Mouse (Mus musculus) MEL (cell line): ENCODE data around the gene Shprh. TPM values are rescaled to one million over a fixed set of nuclear protein-coding genes. Genes with fewer than 3 reads are reported as not detected.
A peak's percentile ranks its signal among the peaks of the same experiment; 100 is the strongest.

Source experiments
- DNase-seq: peaks from one replicate; pipeline ENCODE4 v3.0.0; 2011; ENCODE audit warnings: low read depth, low spot score
- H3K27ac ChIP-seq: 2 replicates; pipeline ENCODE4 v1.5.1; 2012; ENCODE audit warnings: low read depth, mild to moderate bottlenecking, control low read depth, low read length, moderate library complexity; ENCODE audit not compliant: control insufficient read depth
- H3K27me3 ChIP-seq, 2 experiments: fragments of 150-350 bp in 1 of 2; sonication (generic) in 1 of 2; 2 replicates each; pipeline ENCODE4 v1.6.1; 2012; ENCODE audit warnings: low read length in 2 of 2, mild to moderate bottlenecking in 2 of 2, improper control_type of control experiment in 1 of 2, moderate library complexity in 1 of 2; ENCODE audit not compliant: insufficient read depth in 2 of 2, control insufficient read depth in 1 of 2
- H3K36me3 ChIP-seq, 2 experiments: 2 replicates each; pipeline ENCODE4 v1.6.1; 2012 to 2014; ENCODE audit warnings: low read length in 2 of 2, improper control_type of control experiment in 1 of 2, inconsistent platforms in 1 of 2, mild to moderate bottlenecking in 1 of 2; ENCODE audit not compliant: insufficient read depth in 2 of 2, control insufficient read depth in 1 of 2
- H3K4me1 ChIP-seq, 2 experiments: fragments of 150-350 bp in 1 of 2; sonication (generic) in 1 of 2; 2 replicates each; pipeline ENCODE4 v1.6.1; 2012; ENCODE audit warnings: low read length in 2 of 2, improper control_type of control experiment in 1 of 2, mild to moderate bottlenecking in 1 of 2; ENCODE audit not compliant: insufficient read depth in 2 of 2, control insufficient read depth in 1 of 2
- H3K4me3 ChIP-seq, 2 experiments: fragments of 150-350 bp in 1 of 2; sonication (generic) in 1 of 2; 2 replicates each; pipeline ENCODE4 v1.5.1; 2012; ENCODE audit warnings: low read depth in 2 of 2, low read length in 2 of 2, mild to moderate bottlenecking in 2 of 2, moderate library complexity in 2 of 2, control low read depth in 1 of 2, improper control_type of control experiment in 1 of 2; ENCODE audit not compliant: control insufficient read depth in 1 of 2, insufficient read depth in 1 of 2
- H3K79me2 ChIP-seq: 2 replicates; pipeline ENCODE4 v1.6.1; 2012; ENCODE audit warnings: mild to moderate bottlenecking, low read length, moderate library complexity; ENCODE audit not compliant: control insufficient read depth, poor library complexity, insufficient read depth
- H3K9ac ChIP-seq: 2 replicates; pipeline ENCODE4 v1.6.1; 2012; ENCODE audit warnings: low read depth, mild to moderate bottlenecking, control low read depth, low read length, moderate library complexity; ENCODE audit not compliant: control insufficient read depth, poor library complexity, severe bottlenecking
- H3K9me3 ChIP-seq: fragments of 150-350 bp; sonication (generic); replicated peaks from 2 replicates; pipeline ENCODE4 v1.6.1; 2012; ENCODE audit warnings: mild to moderate bottlenecking, low read length, improper control_type of control experiment, moderate library complexity; ENCODE audit not compliant: insufficient read depth
- BHLHE40 ChIP-seq: IDR thresholded peaks from 2 replicates; pipeline ENCODE4 v1.6.1; 2012; ENCODE audit warnings: low read depth, mild to moderate bottlenecking, inconsistent platforms, low read length, improper control_type of control experiment, borderline replicate concordance
- CTCF ChIP-seq, 3 experiments: IDR thresholded peaks in 2 of 3; conservative IDR thresholded peaks in 1 of 3; 2 replicates each; pipeline ENCODE4 v1.5.1; 2011 to 2012; ENCODE audit warnings: low read length in 3 of 3, low read depth in 2 of 3, mild to moderate bottlenecking in 2 of 3, improper control_type of control experiment in 1 of 3, inconsistent platforms in 1 of 3, mixed read lengths in 1 of 3, moderate library complexity in 1 of 3; ENCODE audit not compliant: control insufficient read depth in 1 of 3, insufficient read depth in 1 of 3, poor library complexity in 1 of 3, severe bottlenecking in 1 of 3
- E2F4 ChIP-seq: IDR thresholded peaks from 2 replicates; pipeline ENCODE4 v1.6.1; 2011; ENCODE audit warnings: low read depth, low read length, improper control_type of control experiment, borderline replicate concordance
- ELF1 ChIP-seq: IDR thresholded peaks from 2 replicates; pipeline ENCODE4 v1.6.1; 2014; ENCODE audit warnings: low read depth, mild to moderate bottlenecking, inconsistent platforms, low read length, improper control_type of control experiment, moderate library complexity
- ETS1 ChIP-seq: IDR thresholded peaks from 2 replicates; pipeline ENCODE4 v1.6.1; 2012; ENCODE audit warnings: low read depth, mild to moderate bottlenecking, inconsistent platforms, low read length, improper control_type of control experiment, moderate library complexity
- GATA1 ChIP-seq: IDR thresholded peaks from 2 replicates; pipeline ENCODE4 v1.6.1; 2011; ENCODE audit warnings: low read depth, low read length, improper control_type of control experiment
- HCFC1 ChIP-seq: IDR thresholded peaks from 2 replicates; pipeline ENCODE4 v1.6.1; 2012; ENCODE audit warnings: low read depth, mild to moderate bottlenecking, inconsistent platforms, low read length, improper control_type of control experiment, moderate library complexity
- JUND ChIP-seq: IDR thresholded peaks from 2 replicates; pipeline ENCODE4 v1.6.1; 2011; ENCODE audit warnings: low read depth, mild to moderate bottlenecking, improper control_type of control experiment, low read length
- MXI1 ChIP-seq: IDR thresholded peaks from 2 replicates; pipeline ENCODE4 v1.6.1; 2011; ENCODE audit warnings: mild to moderate bottlenecking, low read depth, low read length, improper control_type of control experiment
- NELFE ChIP-seq: IDR thresholded peaks from 2 replicates; pipeline ENCODE4 v1.6.1; 2011; ENCODE audit warnings: low read depth, low read length, improper control_type of control experiment
- POLR2A ChIP-seq, 2 experiments: IDR thresholded peaks; 2 replicates each; pipeline ENCODE4 v1.6.1; 2011 to 2012; ENCODE audit warnings: low read length in 2 of 2, mild to moderate bottlenecking in 2 of 2, control low read depth in 1 of 2, improper control_type of control experiment in 1 of 2, low read depth in 1 of 2, moderate library complexity in 1 of 2; ENCODE audit not compliant: control insufficient read depth in 1 of 2, insufficient read depth in 1 of 2, poor library complexity in 1 of 2
- POLR2AphosphoS2 ChIP-seq: IDR thresholded peaks from 2 replicates; pipeline ENCODE4 v1.6.1; 2011; ENCODE audit warnings: low read length, improper control_type of control experiment
- SIN3A ChIP-seq: IDR thresholded peaks from 2 replicates; pipeline ENCODE4 v1.6.1; 2012; ENCODE audit warnings: low read length, improper control_type of control experiment, inconsistent platforms
- SMC3 ChIP-seq: IDR thresholded peaks from 2 replicates; pipeline ENCODE4 v1.6.1; 2011; ENCODE audit warnings: low read depth, low read length, improper control_type of control experiment
- TCF12 ChIP-seq: IDR thresholded peaks from 2 replicates; pipeline ENCODE4 v1.6.1; 2014; ENCODE audit warnings: low read depth, mild to moderate bottlenecking, inconsistent platforms, low read length, improper control_type of control experiment, moderate library complexity
- UBTF ChIP-seq: IDR thresholded peaks from 2 replicates; pipeline ENCODE4 v1.6.1; 2012; ENCODE audit warnings: low read depth, mild to moderate bottlenecking, inconsistent platforms, low read length, improper control_type of control experiment, moderate library complexity, borderline replicate concordance; ENCODE audit not compliant: insufficient read depth
- USF1 ChIP-seq: IDR thresholded peaks from 2 replicates; pipeline ENCODE4 v1.6.1; 2014; ENCODE audit warnings: low read depth, mild to moderate bottlenecking, inconsistent platforms, low read length, improper control_type of control experiment, moderate library complexity
- USF2 ChIP-seq, 2 experiments: IDR thresholded peaks; 2 replicates each; pipeline ENCODE4 v1.6.1; 2011 to 2012; ENCODE audit warnings: improper control_type of control experiment in 2 of 2, low read length in 2 of 2, borderline replicate concordance in 1 of 2, inconsistent platforms in 1 of 2, low read depth in 1 of 2, mild to moderate bottlenecking in 1 of 2; ENCODE audit not compliant: insufficient read depth in 1 of 2
- ZMIZ1 ChIP-seq: IDR thresholded peaks from 2 replicates; pipeline ENCODE4 v1.6.1; 2012; ENCODE audit warnings: low read depth, mild to moderate bottlenecking, inconsistent platforms, low read length, improper control_type of control experiment, moderate library complexity
- ZNF384 ChIP-seq: IDR thresholded peaks from 2 replicates; pipeline ENCODE4 v1.6.1; 2012; ENCODE audit warnings: low read depth, mild to moderate bottlenecking, inconsistent platforms, low read length, improper control_type of control experiment
- polyA plus RNA-seq, 2 experiments: library from polyadenylated mRNA; stranded (reverse) in 1 of 2; unstranded in 1 of 2; fragments of >175 nt in 1 of 2; fragments of >200 nt in 1 of 2; gene quantifications; 2 replicates each; pipeline versions ENCODE4 v1.2.1 to v1.2.4; 2012; ENCODE audit warnings: low replicate concordance in 2 of 2, low read depth in 1 of 2; ENCODE audit not compliant: insufficient read length in 2 of 2, insufficient read depth in 1 of 2, missing spikeins in 1 of 2
- total RNA-seq: library from RNA; depleted of rRNA; stranded (reverse); fragments of 300-350 nt; gene quantifications from 2 replicates; pipeline ENCODE4 v1.2.3, GENCODE M21; 2012

The Shprh gene
- total and polyA plus RNA-seq, 3 experiments = 11.0 to 13.3 TPM; not detected in 1

- DNase-seq = no peak
- Histone ChIP-seq H3K79me2 (peaks cover 35% of the 10 kb centered on the region), H3K36me3 (peaks cover 15 to 33% of the 10 kb centered on the region in 2 experiments), H3K27me3 (no peaks in the 10 kb centered on the region), H3K27ac (no peak overlapping the region), H3K4me3 (peak overlapping the region in 1 of 2 experiments; percentile 87; a peak in 2 of 4 replicates), H3K9me3 (no peaks in the 10 kb centered on the region), H3K4me1 (peaks cover 18 to 25% of the 10 kb centered on the region in 2 experiments), H3K9ac (peak overlapping the region; percentile 43)
- TF ChIP-seq BHLHE40 = no peak
- no peak for TF ChIP-seq USF2 (IDR thresholded peaks at IDR 0.05; ENCODE audit: borderline replicate concordance in 1 of 2, insufficient read depth in 1 of 2, low read depth in 1 of 2, low read length in 2 of 2)
- TF ChIP-seq JUND = no peak
- TF ChIP-seq NELFE = no peak
- TF ChIP-seq ZNF384 = no peak
- no peak for TF ChIP-seq ZMIZ1
- no peak for TF ChIP-seq UBTF
- TF ChIP-seq CTCF (IDR thresholded peaks at IDR 0.05 in 2 of 3, conservative IDR thresholded peaks at IDR 0.05 in 1 of 3; ENCODE audit: control insufficient read depth in 1 of 3, insufficient read depth in 1 of 3, low read depth in 2 of 3, low read length in 3 of 3, poor library complexity in 1 of 3, severe bottlenecking in 1 of 3) = no peak
- no peak for TF ChIP-seq ELF1
- no peak for TF ChIP-seq USF1
- TF ChIP-seq GATA1 = no peak
These were observed 781 bp upstream of the Shprh start for GRCm38 (mm10) chr10:11148446-11148845.

- no peak for DNase-seq
- Histone ChIP-seq H3K4me1 (peaks cover 18 to 27% of the 10 kb centered on the region in 2 experiments), H3K9ac (peak overlapping the region; percentile 91), H3K9me3 (no peaks in the 10 kb centered on the region), H3K79me2 (peaks cover 40% of the 10 kb centered on the region), H3K27me3 (no peaks in the 10 kb centered on the region), H3K36me3 (peaks cover 23 to 42% of the 10 kb centered on the region in 2 experiments), H3K4me3 (peak overlapping the region; percentile 94), H3K27ac (peak overlapping the region; percentile 47; the same call in 1 of the 2 replicates)
- peak; percentile 2; the same call in 1 of the 2 replicates for TF ChIP-seq SIN3A
- TF ChIP-seq POLR2A (IDR thresholded peaks at IDR 0.05; ENCODE audit: control insufficient read depth in 1 of 2, insufficient read depth in 1 of 2, low read depth in 1 of 2, low read length in 2 of 2, poor library complexity in 1 of 2) = no peak; a peak in 1 of 4 replicates
These were observed 507 bp downstream of the Shprh start for GRCm38 (mm10) chr10:11149742-11150125.

GRCm38 (mm10) chr10:11151644-11152043 is 2.4 kb downstream of the Shprh start:
- peak overlapping the region; percentile 78 for H3K9ac ChIP-seq
- H3K4me3 ChIP-seq = peak overlapping the region; percentile 51 to 94

More at GRCm38 (mm10) chr10:11151644-11152043, 2.4 kb downstream of the Shprh start:
- H3K36me3 ChIP-seq = peaks cover 39 to 42% of the 10 kb centered on the region in 2 experiments
- H3K9me3 ChIP-seq = no peaks in the 10 kb centered on the region
- DNase-seq = peak; percentile 73
- H3K27me3 ChIP-seq = no peaks in the 10 kb centered on the region
- TF ChIP-seq SIN3A (peak; percentile 59), ETS1 (peak; percentile 53), E2F4 (no peak), MXI1 (peak; percentile 54), SMC3 (no peak), HCFC1 (0 out of 2 replicates have a peak, but pooled peaks have one; percentile 44), TCF12 (peak; percentile 37; the same call in 1 of the 2 replicates), GATA1 (0 out of 2 replicates have a peak, but pooled peaks have one; percentile 50), POLR2AphosphoS2 (peak; percentile 23; the same call in 1 of the 2 replicates)
- H3K27ac ChIP-seq = peak overlapping the region; percentile 90
- peaks cover 43% of the 10 kb centered on the region for H3K79me2 ChIP-seq
- H3K4me1 ChIP-seq = peaks cover 18 to 27% of the 10 kb centered on the region in 2 experiments
